Mouse (Mus musculus): ENCODE measurements around the gene Ccdc85b. TPM values are rescaled to one million over a fixed set of nuclear protein-coding genes. Genes with fewer than 3 reads are reported as not detected.

Gene Ccdc85b
- polyA plus RNA-seq, 1 experiment from 2014 or later, result 11.6 TPM

- Histone ChIP-seq H3K27me3 (ENCODE audit: control insufficient read depth, insufficient read depth, low read length) (no peaks in the 10 kb centered on the region), H3K27ac (replicated peaks) (peak overlapping the region; percentile 98), H3K9ac (ENCODE audit: low read length) (peak overlapping the region; percentile 91), H3K4me3 (ENCODE audit: low read depth, low read length) (peak overlapping the region; percentile 82), H3K36me3 (ENCODE audit: control insufficient read depth, insufficient read depth, low read length) (peaks cover 5% of the 10 kb centered on the region), H3K9me3 (ENCODE audit: control insufficient read depth, low read length) (no peaks in the 10 kb centered on the region), H3K4me1 (replicated peaks; ENCODE audit: control insufficient read depth, insufficient read depth) (peaks cover 2% of the 10 kb centered on the region; the same call in 1 of the 2 replicates), H3K4me2 (replicated peaks; ENCODE audit: low read depth) (peak overlapping the region; percentile 91)
- peak; percentile 8 for ATAC-seq (ENCODE audit: low FRiP score, low TSS enrichment)
- WGBS, result 4% methylated on average over 25 of the region's 26 CpGs
- no peak for TF ChIP-seq EP300 (optimal IDR thresholded peaks at IDR 0.05)
- TF ChIP-seq CTCF (IDR thresholded peaks at IDR 0.05; ENCODE audit: low read depth), result no peak
- no peak for DNase-seq (ENCODE audit: low spot score)
Observed at GRCm38 (mm10) chr19:5456241-5456921, 1.3 kb downstream of the Ccdc85b start.

GRCm38 (mm10) chr19:5455568-5455967 lies 2.1 kb downstream of the Ccdc85b start:
- H3K9ac ChIP-seq (ENCODE audit: low read length), result peak overlapping the region; percentile 91
- WGBS, result 47% methylated on average over 8 of the region's 8 CpGs
- no peak for ATAC-seq (ENCODE audit: low FRiP score, low TSS enrichment)

GRCm38 (mm10) chr19:5455037-5455436 lies 2.7 kb downstream of the Ccdc85b start:
- H3K4me1 ChIP-seq (replicated peaks; ENCODE audit: control insufficient read depth, insufficient read depth), result peaks cover 2% of the 10 kb centered on the region; the same call in 1 of the 2 replicates
- TF ChIP-seq CTCF (IDR thresholded peaks at IDR 0.05; ENCODE audit: low read depth) (no peak), EP300 (optimal IDR thresholded peaks at IDR 0.05) (no peak)
- H3K4me3 ChIP-seq (ENCODE audit: low read depth, low read length), result peak overlapping the region; percentile 82
- peaks cover 5% of the 10 kb centered on the region for H3K36me3 ChIP-seq (ENCODE audit: control insufficient read depth, insufficient read depth, low read length)
- H3K27ac ChIP-seq (replicated peaks), result no peak overlapping the region
- H3K27me3 ChIP-seq (ENCODE audit: control insufficient read depth, insufficient read depth, low read length), result no peaks in the 10 kb centered on the region
- H3K9ac ChIP-seq (ENCODE audit: low read length), result peak overlapping the region; percentile 91; the same call in 1 of the 2 replicates
- DNase-seq (ENCODE audit: low spot score) (no peak), ATAC-seq (ENCODE audit: low FRiP score, low TSS enrichment) (no peak)
- no peaks in the 10 kb centered on the region for H3K9me3 ChIP-seq (ENCODE audit: control insufficient read depth, low read length)
- peak overlapping the region; percentile 91 for H3K4me2 ChIP-seq (replicated peaks; ENCODE audit: low read depth)
- 72% methylated on average over 12 of the region's 12 CpGs for WGBS

More at GRCm38 (mm10) chr19:5455568-5455967, 2.1 kb downstream of the Ccdc85b start:
- no peaks in the 10 kb centered on the region for H3K9me3 ChIP-seq (ENCODE audit: control insufficient read depth, low read length)
- H3K4me2 ChIP-seq (replicated peaks; ENCODE audit: low read depth), result peak overlapping the region; percentile 91
- no peak for DNase-seq (ENCODE audit: low spot score)
- TF ChIP-seq CTCF (IDR thresholded peaks at IDR 0.05; ENCODE audit: low read depth), result no peak
- TF ChIP-seq EP300 (optimal IDR thresholded peaks at IDR 0.05), result no peak
- no peak overlapping the region; the same call in 1 of the 2 replicates for H3K27ac ChIP-seq (replicated peaks)
- peaks cover 5% of the 10 kb centered on the region for H3K36me3 ChIP-seq (ENCODE audit: control insufficient read depth, insufficient read depth, low read length)
- H3K4me1 ChIP-seq (replicated peaks; ENCODE audit: control insufficient read depth, insufficient read depth), result peaks cover 2% of the 10 kb centered on the region; the same call in 1 of the 2 replicates
- no peaks in the 10 kb centered on the region for H3K27me3 ChIP-seq (ENCODE audit: control insufficient read depth, insufficient read depth, low read length)
- peak overlapping the region; percentile 82 for H3K4me3 ChIP-seq (ENCODE audit: low read depth, low read length)

DNA sequence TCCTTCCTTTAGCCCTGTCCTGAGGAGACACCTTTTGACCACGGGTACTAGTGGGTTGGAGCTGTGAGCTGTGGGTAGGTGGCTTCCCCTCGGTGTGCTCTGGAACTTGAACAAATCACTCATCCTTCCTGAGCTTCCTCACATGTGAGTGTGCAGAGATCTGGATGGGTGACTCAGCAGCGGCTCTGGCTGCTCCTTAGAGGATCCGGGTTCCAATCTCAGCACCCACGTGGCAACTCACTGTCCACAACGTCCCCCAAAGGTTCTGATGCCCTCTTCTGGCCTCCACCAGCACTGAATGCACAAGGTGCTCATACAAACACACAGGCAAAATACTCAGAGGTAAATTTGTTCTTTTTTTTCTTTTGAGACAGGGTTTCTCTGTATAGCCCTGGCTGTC lies 5.9 kb downstream of the Ccdc85b start:
- ATAC-seq (ENCODE audit: low FRiP score, low TSS enrichment) (no peak), DNase-seq (ENCODE audit: low spot score) (no peak)
- Histone ChIP-seq H3K4me1 (replicated peaks; ENCODE audit: control insufficient read depth, insufficient read depth) (peaks cover 2% of the 10 kb centered on the region; the same call in 1 of the 2 replicates), H3K36me3 (ENCODE audit: control insufficient read depth, insufficient read depth, low read length) (peaks cover 5% of the 10 kb centered on the region), H3K4me2 (replicated peaks; ENCODE audit: low read depth) (no peak overlapping the region), H3K27ac (replicated peaks) (no peak overlapping the region), H3K27me3 (ENCODE audit: control insufficient read depth, insufficient read depth, low read length) (peaks cover 3% of the 10 kb centered on the region; the same call in 1 of the 2 replicates), H3K9ac (ENCODE audit: low read length) (no peak overlapping the region), H3K9me3 (ENCODE audit: control insufficient read depth, low read length) (no peaks in the 10 kb centered on the region), H3K4me3 (ENCODE audit: low read depth, low read length) (no peak overlapping the region)
- no peak for TF ChIP-seq CTCF (IDR thresholded peaks at IDR 0.05; ENCODE audit: low read depth)
- TF ChIP-seq EP300 (optimal IDR thresholded peaks at IDR 0.05), result no peak
- WGBS, result 75% methylated on average over 6 of the region's 6 CpGs

- ATAC-seq (ENCODE audit: low FRiP score, low TSS enrichment), result no peak
- Histone ChIP-seq H3K4me3 (ENCODE audit: low read depth, low read length) (no peak overlapping the region), H3K9me3 (ENCODE audit: control insufficient read depth, low read length) (no peaks in the 10 kb centered on the region), H3K27me3 (ENCODE audit: control insufficient read depth, insufficient read depth, low read length) (peaks cover 3% of the 10 kb centered on the region; the same call in 1 of the 2 replicates), H3K9ac (ENCODE audit: low read length) (no peak overlapping the region), H3K4me2 (replicated peaks; ENCODE audit: low read depth) (no peak overlapping the region), H3K36me3 (ENCODE audit: control insufficient read depth, insufficient read depth, low read length) (peaks cover 5% of the 10 kb centered on the region), H3K27ac (replicated peaks) (no peak overlapping the region), H3K4me1 (replicated peaks; ENCODE audit: control insufficient read depth, insufficient read depth) (no peaks in the 10 kb centered on the region)
- WGBS, result 66% methylated on average over 3 of the region's 3 CpGs
- no peak for TF ChIP-seq CTCF (IDR thresholded peaks at IDR 0.05; ENCODE audit: low read depth)
- TF ChIP-seq EP300 (optimal IDR thresholded peaks at IDR 0.05), result no peak
- DNase-seq (ENCODE audit: low spot score), result no peak
Observed at GRCm38 (mm10) chr19:5449673-5450072, 8.0 kb downstream of the Ccdc85b start.
